Mouse (Mus musculus): ENCODE results near the gene Mlxipl. TPM values are rescaled to one million over a fixed set of nuclear protein-coding genes. Genes with fewer than 3 reads are reported as not detected.

The Mlxipl gene
- polyA plus RNA-seq, 1 experiment from 2014 or later: not detected

DNA sequence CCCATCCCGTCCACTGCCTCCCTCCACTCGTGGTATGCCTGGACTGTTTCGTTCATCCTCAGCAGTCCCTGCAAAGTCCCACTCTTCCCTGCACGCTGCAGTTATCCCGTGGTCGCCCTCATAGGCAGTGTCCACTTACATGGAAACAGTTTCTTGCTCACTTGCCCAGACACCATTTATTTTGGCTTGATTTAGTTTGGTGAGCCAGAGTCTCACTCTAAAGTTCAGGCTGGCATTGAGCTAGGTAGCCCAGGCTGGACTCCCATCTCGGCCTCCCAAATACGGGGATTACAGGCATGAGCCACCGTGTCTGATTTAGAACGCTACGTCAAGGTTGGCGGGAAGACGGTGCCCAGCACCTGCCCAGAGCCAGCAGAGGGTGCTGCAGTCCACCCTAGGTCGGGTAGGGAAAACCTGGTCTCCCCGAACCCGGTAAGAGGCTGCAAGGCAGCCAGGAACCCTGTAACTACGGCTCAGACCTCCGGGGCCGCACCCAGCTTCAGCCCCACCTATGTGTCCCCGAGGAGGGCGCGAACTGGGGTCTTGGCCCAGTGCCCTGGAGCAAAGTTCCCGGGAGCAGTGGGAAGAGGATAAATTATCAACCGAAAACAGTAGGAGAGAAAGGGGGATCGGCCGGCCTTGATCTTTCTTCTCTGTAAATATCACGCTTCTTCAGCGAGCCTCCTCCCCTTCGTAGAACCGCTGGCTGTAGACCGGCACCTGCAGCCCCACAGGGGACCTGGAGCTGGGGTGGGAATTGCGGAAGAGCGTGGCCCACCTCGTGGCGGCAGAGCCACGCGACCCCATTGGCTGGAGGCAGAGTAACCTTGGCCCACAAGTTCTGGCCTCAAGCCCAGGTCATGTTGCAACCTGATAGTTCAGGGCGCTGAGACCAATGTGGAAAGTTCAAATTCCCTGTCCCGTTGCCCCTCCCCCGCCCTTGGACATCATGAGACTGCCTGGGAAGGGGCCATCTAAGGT lies 18.1 kb downstream of the Mlxipl start:
- Histone ChIP-seq H3K4me3 (ENCODE audit: inconsistent target) (no peak overlapping the region), H3K36me3 (ENCODE audit: inconsistent target) (no peaks in the 10 kb centered on the region), H3K79me2 (ENCODE audit: inconsistent target) (no peaks in the 10 kb centered on the region), H3K27ac (no peak overlapping the region)
- 10% methylated on average over 40 of the region's 40 CpGs for WGBS (ENCODE audit: missing documents)

DNA sequence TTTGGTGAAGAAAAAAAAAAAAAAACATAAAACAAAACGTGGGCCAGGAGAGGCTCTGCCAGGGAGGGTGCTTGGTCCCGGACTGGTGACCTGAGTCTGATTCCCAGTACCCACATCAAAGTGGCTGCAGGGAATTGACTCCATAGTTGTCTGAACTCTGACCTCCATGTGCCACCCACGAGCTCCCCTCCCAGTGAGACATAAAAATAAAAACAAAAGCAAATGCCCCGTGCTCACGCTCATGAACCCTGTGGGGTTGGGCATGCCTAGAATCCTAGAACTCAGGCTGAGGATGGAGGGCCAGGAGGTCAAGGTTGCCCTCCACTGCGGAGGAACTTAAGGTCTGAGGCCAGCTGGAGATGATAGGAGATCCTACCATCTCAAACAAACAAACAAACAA lies 19.3 kb downstream of the Mlxipl start:
- H3K27ac ChIP-seq: no peak overlapping the region
- H3K79me2 ChIP-seq (ENCODE audit: inconsistent target): no peaks in the 10 kb centered on the region
- H3K4me3 ChIP-seq (ENCODE audit: inconsistent target): no peak overlapping the region
- no peaks in the 10 kb centered on the region for H3K36me3 ChIP-seq (ENCODE audit: inconsistent target)
- 81% methylated on average over 5 of the region's 6 CpGs for WGBS (ENCODE audit: missing documents)

DNA sequence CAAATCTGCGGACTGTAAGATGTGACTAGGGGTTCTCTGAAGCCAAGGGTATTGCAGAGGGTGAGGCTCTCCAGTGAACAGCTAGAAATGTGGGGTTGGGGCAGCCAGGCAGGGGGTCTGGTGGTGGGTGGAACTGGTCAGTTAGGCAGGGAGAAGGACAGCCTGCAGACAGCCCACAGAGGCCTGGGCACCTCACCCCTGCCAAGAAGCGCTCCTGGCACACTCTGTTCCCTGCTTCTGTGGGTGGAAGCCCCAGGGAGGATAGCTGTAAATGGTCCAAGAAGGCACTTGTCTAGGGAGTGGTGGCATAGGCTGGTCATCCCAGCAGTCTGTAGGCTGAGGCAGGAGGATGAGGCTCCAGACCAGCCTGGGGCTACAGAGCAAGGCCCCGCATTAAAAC lies 19.7 kb downstream of the Mlxipl start:
- no peak overlapping the region for H3K27ac ChIP-seq
- H3K79me2 ChIP-seq (ENCODE audit: inconsistent target): no peaks in the 10 kb centered on the region
- H3K4me3 ChIP-seq (ENCODE audit: inconsistent target): no peak overlapping the region
- no peaks in the 10 kb centered on the region for H3K36me3 ChIP-seq (ENCODE audit: inconsistent target)
- whole genome bisulfite sequencing (ENCODE audit: missing documents): 84% methylated on average over 3 of the region's 3 CpGs

DNA sequence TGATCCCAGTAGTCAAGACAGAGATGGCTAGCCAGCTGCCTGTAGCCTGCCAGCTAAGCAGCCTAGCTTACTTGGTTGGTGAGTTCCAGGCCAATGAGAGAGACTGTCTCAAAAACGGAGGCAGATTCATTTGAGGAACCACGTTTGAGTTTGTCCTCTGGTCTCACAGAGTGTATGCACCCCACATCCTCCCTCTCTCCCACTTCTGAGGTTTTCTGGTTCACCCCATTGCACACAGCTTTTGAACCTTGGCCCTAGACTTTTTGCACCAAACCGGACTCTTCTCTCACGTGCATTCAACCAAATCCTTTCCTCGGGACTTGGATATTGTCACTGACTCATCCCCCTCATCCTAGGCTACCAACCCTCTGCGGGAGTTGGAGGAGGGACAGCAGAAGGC lies 20.3 kb downstream of the Mlxipl start:
- Histone ChIP-seq H3K79me2 (ENCODE audit: inconsistent target) (no peaks in the 10 kb centered on the region), H3K36me3 (ENCODE audit: inconsistent target) (no peaks in the 10 kb centered on the region), H3K27ac (no peak overlapping the region), H3K4me3 (ENCODE audit: inconsistent target) (no peak overlapping the region)
- 45% methylated on average over 6 of the region's 6 CpGs for WGBS (ENCODE audit: missing documents)

DNA sequence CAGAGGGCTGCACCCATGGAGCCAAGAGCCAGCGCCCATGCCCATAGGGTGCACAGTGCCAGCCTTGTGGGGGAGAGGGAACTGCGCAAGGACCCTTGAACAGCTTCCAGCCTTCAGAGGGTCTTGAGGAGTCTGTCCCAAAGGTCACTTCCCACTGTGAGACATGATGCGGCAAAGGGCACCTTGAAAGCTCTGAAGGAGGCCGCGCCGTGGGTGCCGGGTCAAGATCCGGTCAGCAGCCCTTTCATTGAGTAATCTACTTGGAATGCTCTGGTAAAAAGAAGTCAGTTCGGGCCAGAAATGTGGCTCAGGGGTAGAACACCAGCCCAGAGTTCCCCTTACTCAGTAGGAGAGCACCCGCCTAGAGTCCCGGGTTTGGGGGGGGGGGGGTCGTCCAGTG lies 24.1 kb downstream of the Mlxipl start:
- Histone ChIP-seq H3K36me3 (ENCODE audit: inconsistent target) (no peaks in the 10 kb centered on the region), H3K4me3 (ENCODE audit: inconsistent target) (no peak overlapping the region), H3K79me2 (ENCODE audit: inconsistent target) (no peaks in the 10 kb centered on the region), H3K27ac (no peak overlapping the region)
- WGBS (ENCODE audit: missing documents): 88% methylated on average over 12 of the region's 12 CpGs

DNA sequence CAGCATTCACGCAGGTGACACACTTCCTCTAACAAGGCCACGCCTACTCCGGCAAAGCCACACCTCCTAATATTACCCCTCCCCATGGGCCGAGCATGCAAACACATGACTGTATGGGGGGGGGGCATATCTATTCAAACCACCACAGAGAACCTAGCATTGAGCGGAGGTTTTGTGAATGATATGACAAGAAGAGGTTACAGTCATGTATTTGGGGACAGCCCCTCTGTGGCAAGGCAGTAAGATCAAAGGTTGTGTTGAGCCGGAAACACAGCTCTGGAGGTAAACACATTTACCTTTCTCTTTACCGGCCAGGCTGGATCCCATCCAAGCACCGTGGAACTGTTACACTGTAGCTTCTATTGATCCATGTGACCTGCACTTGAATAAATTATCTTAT lies 25.6 kb downstream of the Mlxipl start:
- no peaks in the 10 kb centered on the region for H3K36me3 ChIP-seq (ENCODE audit: inconsistent target)
- H3K27ac ChIP-seq: no peak overlapping the region
- 58% methylated on average over 8 of the region's 8 CpGs for WGBS (ENCODE audit: missing documents)
- no peaks in the 10 kb centered on the region for H3K79me2 ChIP-seq (ENCODE audit: inconsistent target)
- H3K4me3 ChIP-seq (ENCODE audit: inconsistent target): no peak overlapping the region

DNA sequence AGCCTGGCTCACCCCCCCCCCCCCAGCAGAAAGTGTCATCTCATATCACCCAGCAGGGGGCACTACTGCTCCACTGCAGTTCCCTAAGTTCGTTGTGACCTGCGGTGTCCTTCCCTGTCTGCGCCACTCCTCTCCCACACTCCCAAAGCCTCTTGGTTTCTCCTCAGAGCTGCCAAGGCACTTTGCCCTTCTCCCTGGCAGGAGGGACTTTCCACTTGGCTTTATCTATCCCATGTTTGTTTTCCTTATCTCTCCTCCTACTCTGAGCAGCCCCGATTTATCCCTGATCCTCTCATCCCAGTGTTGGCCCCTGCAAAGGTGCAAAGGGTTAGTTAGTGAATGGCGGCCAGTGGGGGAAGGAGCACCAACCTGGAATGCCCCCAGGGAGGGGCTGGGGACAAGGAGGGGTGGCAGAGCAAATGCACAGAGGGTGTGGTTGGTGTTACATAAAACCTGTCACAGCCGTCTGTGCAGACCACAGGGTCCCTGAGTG lies 28.9 kb downstream of the Mlxipl start:
- H3K4me3 ChIP-seq (ENCODE audit: inconsistent target): no peak overlapping the region
- WGBS (ENCODE audit: missing documents): 24% methylated on average over 6 of the region's 6 CpGs

DNA sequence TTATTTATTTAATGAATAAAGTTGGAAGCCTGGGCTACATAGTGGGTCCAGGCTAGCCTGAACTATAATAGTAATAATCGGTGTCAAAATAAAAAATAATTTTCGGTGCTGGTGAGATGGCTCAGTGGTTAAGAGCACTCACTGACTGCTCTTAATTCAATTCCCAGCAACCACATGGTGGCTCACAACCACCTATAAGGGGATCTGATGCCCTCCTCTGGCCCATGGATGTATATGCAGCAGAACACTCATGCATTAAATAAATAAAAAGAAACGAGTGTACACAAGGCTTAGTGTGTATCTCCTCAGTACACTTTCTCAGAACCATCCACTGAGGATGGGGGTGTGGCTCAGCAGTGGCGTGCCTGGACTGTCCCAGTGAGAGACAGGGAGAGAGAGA lies 31.1 kb downstream of the Mlxipl start:
- no peaks in the 10 kb centered on the region for H3K79me2 ChIP-seq (ENCODE audit: inconsistent target)
- no peak overlapping the region for H3K4me3 ChIP-seq (ENCODE audit: inconsistent target)
- H3K36me3 ChIP-seq (ENCODE audit: inconsistent target): no peaks in the 10 kb centered on the region
- 69% methylated on average over 4 of the region's 4 CpGs for WGBS (ENCODE audit: missing documents)
- H3K27ac ChIP-seq: no peak overlapping the region

More for the DNA sequence above, 28.9 kb downstream of the Mlxipl start:
- no peaks in the 10 kb centered on the region for H3K36me3 ChIP-seq (ENCODE audit: inconsistent target)
- no peak overlapping the region for H3K27ac ChIP-seq
- no peaks in the 10 kb centered on the region for H3K79me2 ChIP-seq (ENCODE audit: inconsistent target)

DNA sequence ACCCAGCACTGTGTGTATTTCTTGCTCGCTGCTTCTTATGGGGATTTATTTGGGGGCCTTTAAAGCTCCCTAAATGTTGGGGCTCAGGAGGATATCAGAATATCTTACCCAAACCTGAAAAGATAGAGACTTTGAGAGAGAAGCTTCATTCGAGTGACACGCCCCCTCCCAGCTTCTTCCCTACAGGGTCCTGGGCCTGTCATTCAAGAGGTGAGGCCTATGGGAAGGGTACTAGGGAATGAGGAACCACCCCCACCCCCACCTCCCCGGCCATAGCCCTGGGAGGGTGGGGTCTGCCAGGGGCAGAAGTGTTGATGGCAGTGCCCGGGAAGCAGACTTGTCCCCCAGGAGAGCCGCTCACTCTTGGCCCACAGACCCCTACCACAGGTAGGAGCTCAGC lies 36.4 kb downstream of the Mlxipl start:
- Histone ChIP-seq H3K27ac (no peak overlapping the region), H3K79me2 (ENCODE audit: inconsistent target) (no peaks in the 10 kb centered on the region), H3K36me3 (ENCODE audit: inconsistent target) (no peaks in the 10 kb centered on the region), H3K4me3 (ENCODE audit: inconsistent target) (no peak overlapping the region)
- WGBS (ENCODE audit: missing documents): 85% methylated on average over 6 of the region's 6 CpGs

DNA sequence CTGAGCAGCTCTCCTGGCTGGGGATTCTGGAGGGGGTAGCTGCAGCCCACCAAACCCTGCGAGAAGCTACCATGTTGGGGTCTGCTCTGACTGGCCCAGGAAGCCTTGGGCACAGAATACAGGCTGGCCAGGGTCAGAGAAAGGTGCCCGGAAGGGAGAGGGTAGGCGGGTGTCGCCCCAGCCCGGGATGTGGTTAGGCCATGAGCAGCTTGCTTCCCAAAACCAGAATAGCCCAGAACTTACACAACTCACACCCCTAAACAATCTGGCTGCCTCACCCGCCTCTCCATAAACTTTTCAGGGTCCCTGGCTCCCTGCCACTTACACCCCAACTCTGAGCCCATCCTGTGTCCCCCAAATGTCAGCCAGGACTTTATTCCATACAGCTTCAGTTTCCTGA lies 38.0 kb downstream of the Mlxipl start:
- Histone ChIP-seq H3K4me3 (ENCODE audit: inconsistent target) (no peak overlapping the region), H3K27ac (no peak overlapping the region), H3K79me2 (ENCODE audit: inconsistent target) (no peaks in the 10 kb centered on the region), H3K36me3 (ENCODE audit: inconsistent target) (no peaks in the 10 kb centered on the region)
- 20% methylated on average over 6 of the region's 6 CpGs for WGBS (ENCODE audit: missing documents)

DNA sequence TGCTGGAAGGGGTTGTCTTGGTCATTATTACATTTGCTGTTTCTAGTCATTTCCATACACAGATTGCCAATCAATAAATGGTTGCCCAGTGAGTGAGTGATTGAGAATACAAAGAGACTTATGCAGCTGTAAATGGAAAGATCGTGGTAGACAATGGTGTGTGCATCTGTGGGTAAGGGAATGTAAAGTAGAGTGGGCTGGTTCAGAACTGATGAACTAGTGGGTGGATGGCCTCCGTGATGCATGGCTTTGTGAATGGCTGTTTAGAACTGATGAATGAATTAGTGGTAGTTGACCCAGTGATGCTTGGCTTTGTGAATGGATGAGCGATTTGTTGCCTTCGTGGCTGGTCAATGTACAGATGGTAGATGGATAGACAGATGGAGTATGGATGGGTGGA lies 40.1 kb downstream of the Mlxipl start:
- Histone ChIP-seq H3K4me3 (ENCODE audit: inconsistent target) (no peak overlapping the region), H3K27ac (no peak overlapping the region), H3K36me3 (ENCODE audit: inconsistent target) (no peaks in the 10 kb centered on the region), H3K79me2 (ENCODE audit: inconsistent target) (no peaks in the 10 kb centered on the region)
- 85% methylated on average over 4 of the region's 4 CpGs for WGBS (ENCODE audit: missing documents)

DNA sequence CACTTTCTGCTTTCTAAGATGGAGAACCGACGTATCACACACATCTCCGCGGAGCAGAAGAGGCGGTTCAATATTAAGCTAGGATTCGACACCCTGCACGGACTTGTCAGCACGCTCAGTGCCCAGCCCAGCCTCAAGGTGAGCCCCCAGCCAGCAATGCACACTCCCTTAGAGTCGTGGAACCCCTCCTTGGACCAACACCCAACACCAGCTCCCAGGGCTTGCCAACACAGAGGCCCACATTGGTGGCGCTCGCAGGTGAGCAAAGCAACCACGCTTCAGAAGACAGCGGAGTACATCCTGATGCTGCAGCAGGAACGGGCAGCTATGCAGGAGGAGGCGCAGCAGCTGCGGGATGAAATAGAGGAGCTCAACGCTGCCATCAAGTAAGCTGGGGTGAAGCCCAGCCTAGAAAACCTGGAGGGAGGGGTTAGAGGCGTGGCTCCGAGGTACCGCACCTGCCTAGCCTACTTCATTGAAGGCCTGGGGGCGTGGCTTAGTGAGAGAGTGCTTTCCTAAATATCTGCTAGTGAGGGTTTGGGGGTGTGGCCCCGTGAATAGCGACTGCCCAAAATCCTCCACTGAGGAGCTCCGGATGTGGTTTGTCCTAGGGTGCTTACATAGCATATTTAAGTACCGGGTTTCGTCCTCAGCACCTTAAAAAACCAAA lies 44.2 kb downstream of the Mlxipl start:
- H3K79me2 ChIP-seq (ENCODE audit: inconsistent target): no peaks in the 10 kb centered on the region
- peak overlapping the region; percentile 21; the same call in 1 of the 2 replicates for H3K27ac ChIP-seq
- 10% methylated on average over 26 of the region's 26 CpGs for WGBS (ENCODE audit: missing documents)
- peak overlapping the region; percentile 28 for H3K4me3 ChIP-seq (ENCODE audit: inconsistent target)
- H3K36me3 ChIP-seq (ENCODE audit: inconsistent target): no peaks in the 10 kb centered on the region

DNA sequence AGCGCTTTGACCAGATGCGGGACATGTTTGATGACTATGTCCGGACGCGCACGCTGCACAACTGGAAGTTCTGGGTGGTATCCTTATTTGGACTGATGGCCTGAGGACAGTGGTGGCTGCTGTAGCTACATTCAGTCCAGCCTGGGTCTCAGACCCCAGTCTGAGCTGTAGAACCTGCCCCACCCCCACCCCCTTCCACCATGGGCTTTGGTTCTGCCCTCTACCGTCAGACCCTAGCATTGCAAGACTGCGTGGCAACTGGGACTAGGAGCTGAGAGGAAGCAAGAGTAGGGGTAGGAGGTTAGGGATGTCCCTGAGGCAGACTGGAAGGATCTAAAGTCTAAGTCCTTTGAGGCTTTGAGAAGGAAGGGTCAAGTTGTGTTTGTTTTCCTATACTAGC lies 44.8 kb downstream of the Mlxipl start:
- 13% methylated on average over 8 of the region's 8 CpGs for WGBS (ENCODE audit: missing documents)
- Histone ChIP-seq H3K4me3 (ENCODE audit: inconsistent target) (peak overlapping the region; percentile 28), H3K36me3 (ENCODE audit: inconsistent target) (no peaks in the 10 kb centered on the region), H3K27ac (peak overlapping the region; percentile 21; the same call in 1 of the 2 replicates), H3K79me2 (ENCODE audit: inconsistent target) (no peaks in the 10 kb centered on the region)

DNA sequence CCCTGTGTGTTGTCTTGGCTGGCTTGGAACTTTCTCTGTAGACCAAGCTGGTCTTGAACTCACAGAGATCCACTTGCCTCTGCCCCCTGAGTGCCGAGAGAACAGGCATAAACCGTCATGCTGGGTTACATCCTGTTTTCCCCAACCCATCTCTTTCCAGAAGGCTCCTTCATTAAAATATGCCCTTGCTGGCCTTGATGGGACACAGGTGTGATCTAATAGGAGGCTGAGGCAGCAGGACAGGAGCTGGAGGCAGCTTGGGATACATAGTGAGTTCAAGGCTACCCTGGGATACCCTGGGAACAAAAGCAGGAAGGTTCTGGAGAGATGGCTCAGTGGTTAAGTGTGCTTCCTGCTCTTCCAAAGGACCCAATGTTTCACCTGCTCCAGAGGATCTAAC lies 50.2 kb downstream of the Mlxipl start:
- Histone ChIP-seq H3K4me3 (ENCODE audit: inconsistent target) (no peak overlapping the region), H3K36me3 (ENCODE audit: inconsistent target) (no peaks in the 10 kb centered on the region), H3K79me2 (ENCODE audit: inconsistent target) (no peaks in the 10 kb centered on the region), H3K27ac (no peak overlapping the region)
- WGBS (ENCODE audit: missing documents): 96% methylated on average over 2 of the region's 2 CpGs

DNA sequence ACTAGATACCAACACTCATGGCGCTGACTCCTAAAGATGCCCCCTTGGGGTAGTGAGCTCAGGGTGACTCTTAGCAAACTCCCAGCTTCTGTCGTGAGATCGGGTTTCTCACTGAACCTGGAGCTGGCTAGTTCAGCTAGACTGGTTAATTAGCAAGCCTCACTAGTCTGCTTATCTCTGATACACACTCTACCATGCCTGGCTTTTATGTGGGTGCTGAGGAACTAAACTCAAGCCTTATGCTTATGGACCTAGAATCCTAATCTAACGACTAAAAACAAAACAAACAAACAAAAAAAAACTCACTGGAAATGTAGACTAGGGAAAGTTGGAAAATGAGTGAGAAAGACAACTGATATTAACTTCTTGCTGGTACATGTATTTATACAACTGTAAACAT lies 54.8 kb downstream of the Mlxipl start:
- H3K4me3 ChIP-seq (ENCODE audit: inconsistent target): no peak overlapping the region
- no peaks in the 10 kb centered on the region for H3K36me3 ChIP-seq (ENCODE audit: inconsistent target)
- H3K27ac ChIP-seq: no peak overlapping the region
- no peaks in the 10 kb centered on the region for H3K79me2 ChIP-seq (ENCODE audit: inconsistent target)
- 77% methylated on average over 4 of the region's 4 CpGs for WGBS (ENCODE audit: missing documents)
